Mouse (Mus musculus): ENCODE results near the gene Gne. TPM values are rescaled to one million over a fixed set of nuclear protein-coding genes. Genes with fewer than 3 reads are reported as not detected.

The Gne gene
- total RNA-seq, 2 experiments from 2014 or later, result 8.1 to 11.8 TPM

DNA sequence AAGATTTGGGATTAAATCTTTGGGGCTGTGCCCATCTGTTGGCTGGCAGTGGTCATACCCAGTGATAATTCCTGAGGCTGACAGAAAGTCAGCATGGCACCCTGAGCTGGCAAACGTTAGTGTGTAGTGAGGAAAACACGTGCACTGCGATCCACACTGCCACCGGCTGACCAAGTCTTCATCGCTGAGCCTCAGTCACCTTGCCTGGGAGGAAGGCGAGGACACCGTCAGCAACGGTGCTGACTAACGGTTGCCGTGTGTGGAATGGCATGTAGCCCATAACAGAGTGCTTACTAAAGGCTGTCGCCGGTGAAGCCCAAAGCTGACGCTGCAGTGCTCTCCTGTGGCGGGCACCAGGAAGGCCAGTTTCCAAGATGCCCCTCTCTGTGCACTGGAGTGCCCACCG lies 54.3 kb downstream of the Gne start:
- intact Hi-C loops (cut with DNase I), result no loop called here
- DNase-seq, result peak; percentile 22 to 43

DNA sequence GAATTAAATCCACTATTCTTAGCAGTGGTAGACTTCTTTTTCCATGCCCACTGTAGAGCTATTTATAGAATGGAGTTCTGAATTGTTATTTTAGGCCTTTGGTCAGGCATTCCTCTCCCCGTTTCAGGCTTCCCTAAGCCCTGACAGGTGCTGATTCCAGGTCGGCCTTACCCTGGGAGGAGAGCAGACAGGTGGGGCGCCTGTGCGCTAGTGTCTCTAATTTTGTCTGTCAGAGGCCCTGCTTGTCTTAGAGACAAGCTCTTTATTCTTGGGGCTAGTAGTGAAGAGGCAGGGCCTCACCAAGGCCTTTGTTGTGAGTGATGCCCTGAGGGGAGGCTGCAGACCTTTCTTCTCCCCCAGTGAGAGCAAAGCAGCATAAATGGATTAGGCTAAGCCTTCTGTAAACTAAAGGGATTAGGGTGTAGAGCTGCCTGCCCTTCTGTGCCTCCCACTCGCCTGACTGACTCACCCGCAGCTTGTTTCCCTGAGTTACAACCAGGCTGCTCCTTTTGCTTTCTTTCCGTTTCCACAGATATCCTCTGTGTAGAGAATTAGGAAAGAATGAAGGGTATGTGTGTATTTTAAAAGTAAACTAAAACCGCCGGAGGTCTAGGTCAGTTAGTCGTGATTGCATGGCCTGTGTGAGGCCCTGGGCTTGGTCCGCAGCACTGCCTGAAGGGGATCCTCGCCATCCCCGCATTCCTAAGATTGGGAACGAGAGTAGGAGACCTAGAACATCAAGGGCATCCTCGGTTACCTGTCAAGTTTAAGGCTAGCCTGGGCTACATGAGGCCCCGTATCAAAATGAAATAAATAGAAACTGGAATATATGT lies 55.5 kb downstream of the Gne start:
- DNase-seq, result no peak
- intact Hi-C loops (cut with DNase I), result no loop called here

DNA sequence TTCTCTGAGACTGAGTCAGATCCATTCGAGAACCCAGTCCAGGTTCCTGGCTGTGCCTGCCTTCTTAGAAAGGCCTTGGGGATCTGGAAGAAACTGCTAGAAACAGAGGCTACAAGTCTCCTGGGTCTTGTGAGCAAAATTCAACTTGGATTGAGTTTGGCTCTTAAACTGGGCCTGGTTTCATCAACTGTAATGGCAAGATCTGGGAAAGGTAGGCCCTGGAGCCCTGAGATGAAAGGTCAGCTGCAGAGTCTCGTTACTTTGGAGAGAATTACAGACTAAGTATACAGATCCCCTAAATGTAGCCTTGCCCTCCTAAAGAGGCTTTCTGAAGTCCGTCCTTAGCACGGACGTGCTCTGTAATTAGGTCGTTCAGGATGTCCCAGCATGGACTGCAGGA lies 58.4 kb downstream of the Gne start:
- intact Hi-C loops (cut with DNase I), result no loop called here
- DNase-seq, result no peak

DNA sequence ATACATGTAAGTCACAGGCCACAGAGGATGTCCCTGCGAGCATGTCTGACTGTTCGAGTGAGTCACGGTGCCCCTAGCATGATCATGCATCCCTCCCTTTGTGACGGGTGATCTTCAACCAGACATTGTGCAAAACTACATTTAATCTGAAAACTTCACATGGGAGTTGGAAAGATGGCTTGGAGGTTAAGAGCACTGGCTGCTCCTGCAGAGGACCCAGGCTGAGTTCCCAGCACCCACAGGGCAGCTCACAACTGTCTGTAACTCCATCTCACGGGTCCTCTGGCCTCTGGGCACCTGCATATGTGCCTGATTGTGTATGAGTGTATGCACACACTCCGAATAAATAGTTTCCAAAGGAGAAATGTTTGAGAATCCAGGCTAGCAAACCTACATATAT lies 59.7 kb downstream of the Gne start:
- intact Hi-C loops (cut with DNase I), result no loop called here
- DNase-seq, result no peak

DNA sequence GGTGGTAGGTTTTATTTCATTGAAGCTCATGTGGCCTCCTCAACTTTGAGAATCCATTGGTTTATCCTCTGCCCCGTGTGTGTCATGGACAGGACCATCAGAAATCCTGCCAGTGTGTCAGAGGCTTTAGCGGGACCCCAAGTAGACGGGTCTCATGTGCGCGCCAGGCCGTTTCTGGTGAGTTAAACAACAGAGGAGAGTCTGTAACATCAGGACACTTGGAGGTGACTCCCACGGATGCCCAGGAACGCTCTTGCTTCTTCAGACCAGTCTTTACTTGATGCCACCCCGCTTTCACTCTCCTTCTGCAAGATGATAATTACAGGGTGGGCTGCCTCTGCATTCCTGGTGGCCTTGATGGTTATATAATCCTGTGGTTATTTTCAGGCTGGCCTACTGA lies 60.3 kb downstream of the Gne start:
- intact Hi-C loops (cut with DNase I), result no loop called here

DNA sequence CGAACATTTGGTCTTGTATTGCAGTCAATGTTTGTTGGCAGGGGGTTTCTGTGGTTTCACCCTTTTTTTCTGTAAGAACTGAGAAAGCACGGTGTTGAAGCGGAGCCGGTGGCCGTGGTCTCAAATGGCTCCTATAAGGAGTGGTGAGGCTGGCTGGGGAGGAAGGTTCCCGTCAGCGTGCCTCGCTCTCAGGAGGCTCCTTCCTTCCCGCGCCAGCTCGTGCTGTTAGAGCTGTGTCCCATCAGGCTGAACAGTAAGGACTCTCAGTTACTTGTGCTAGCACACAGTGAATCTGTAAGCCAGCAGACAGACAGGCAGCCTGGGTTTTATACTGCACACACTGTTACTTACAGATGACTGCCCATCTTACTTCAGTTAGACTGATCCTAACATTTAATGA lies 61.2 kb downstream of the Gne start:
- no peak for DNase-seq
- intact Hi-C loops (cut with DNase I), result no loop called here

More for the DNA sequence above, 60.3 kb downstream of the Gne start:
- no peak for DNase-seq

DNA sequence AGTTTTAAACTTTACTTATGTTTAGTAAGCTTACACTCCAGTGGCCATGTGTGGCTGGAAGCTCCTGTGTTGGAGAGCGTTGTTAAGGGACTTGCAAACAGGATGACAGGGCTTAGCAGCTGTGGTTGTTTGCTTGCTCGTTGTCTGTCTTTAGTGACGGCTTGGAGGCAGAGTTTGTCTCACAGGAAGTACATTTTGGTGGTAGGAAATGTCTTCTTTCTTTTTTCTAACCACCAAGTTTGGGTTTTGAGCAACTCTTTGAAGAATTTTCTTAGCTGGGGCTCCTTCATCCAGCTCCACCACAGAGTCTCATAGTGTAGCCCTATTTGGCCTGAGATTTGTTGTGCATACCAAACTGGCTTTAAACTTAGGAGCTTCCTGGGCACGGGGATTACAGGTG lies 61.7 kb downstream of the Gne start:
- no peak for DNase-seq
- intact Hi-C loops (cut with DNase I), result no loop called here

DNA sequence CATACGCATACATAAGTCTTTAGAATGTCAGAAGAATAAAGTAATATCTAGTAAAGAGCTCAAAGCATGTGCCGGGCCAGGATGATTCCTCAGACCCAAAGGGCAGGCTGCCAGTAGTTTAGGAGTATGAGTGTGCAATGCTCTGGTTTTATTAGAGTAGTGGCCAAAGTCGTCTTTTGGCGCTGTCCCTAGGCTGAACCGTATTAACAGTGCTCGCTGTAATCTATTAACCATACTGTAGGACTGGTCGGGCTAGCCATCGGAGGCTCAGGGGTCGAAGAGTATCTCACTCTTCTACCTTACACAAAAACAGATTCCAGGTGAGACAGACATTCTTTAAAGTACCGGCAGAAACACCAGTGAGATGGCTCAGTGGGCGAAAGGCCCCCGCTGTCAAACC lies 67.2 kb downstream of the Gne start:
- intact Hi-C loops (cut with DNase I), result no loop called here

DNA sequence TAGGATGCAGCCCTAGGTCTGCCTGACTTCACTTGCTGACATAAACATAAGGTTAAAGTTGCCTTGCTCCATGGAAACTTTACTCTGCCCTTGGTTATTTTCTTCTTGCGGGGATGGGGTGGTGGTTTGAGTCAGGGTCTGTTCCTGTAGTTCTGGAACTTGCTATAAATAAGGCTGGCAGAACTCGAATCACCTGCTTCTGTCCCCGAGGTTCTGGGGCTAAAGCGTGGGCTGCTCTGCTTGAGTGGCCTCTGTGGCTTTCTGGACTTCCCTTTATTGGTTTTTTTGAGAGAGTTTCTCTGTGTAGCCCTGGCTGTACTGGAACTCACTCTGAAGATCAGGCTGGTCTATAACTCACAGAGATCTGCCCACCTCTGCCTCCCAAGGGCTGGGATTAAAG lies 67.9 kb downstream of the Gne start:
- intact Hi-C loops (cut with DNase I), result no loop called here

More for the DNA sequence above, 67.2 kb downstream of the Gne start:
- DNase-seq, result no peak

DNA sequence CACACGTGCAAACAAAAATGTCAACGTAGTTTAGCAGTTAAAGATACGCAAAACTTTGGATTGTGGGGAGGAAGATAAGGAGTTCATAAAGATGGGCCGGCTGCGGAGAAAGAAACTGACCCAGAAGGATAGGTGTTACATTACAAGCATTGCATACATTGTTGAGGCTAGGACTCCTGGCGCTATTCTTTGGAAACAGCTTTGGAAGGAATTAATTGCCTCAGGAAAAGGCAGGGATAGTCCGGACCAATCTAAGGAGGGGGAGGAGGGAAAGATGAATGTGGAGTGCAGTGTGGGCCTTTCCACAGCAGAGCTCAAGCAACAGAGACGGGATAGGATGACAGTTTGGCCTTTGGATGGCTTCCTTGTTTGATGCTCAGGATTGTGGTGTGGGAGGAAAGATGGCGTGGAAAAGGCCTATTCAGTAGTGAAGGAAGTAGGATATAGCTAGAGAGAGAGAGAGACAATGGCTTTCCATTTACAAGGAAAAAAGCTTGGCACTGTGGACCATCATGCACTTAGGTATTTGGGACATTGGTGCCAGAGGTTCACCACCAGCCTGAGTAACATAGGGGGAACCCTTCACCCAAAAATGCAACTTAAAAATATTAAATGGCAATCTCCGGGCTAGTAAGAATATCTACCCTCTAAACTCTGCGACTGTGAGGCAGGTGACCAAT lies 70.4 kb downstream of the Gne start:
- intact Hi-C loops (cut with DNase I), result no loop called here
- no peak for DNase-seq

More for the DNA sequence above, 67.9 kb downstream of the Gne start:
- DNase-seq, result no peak

DNA sequence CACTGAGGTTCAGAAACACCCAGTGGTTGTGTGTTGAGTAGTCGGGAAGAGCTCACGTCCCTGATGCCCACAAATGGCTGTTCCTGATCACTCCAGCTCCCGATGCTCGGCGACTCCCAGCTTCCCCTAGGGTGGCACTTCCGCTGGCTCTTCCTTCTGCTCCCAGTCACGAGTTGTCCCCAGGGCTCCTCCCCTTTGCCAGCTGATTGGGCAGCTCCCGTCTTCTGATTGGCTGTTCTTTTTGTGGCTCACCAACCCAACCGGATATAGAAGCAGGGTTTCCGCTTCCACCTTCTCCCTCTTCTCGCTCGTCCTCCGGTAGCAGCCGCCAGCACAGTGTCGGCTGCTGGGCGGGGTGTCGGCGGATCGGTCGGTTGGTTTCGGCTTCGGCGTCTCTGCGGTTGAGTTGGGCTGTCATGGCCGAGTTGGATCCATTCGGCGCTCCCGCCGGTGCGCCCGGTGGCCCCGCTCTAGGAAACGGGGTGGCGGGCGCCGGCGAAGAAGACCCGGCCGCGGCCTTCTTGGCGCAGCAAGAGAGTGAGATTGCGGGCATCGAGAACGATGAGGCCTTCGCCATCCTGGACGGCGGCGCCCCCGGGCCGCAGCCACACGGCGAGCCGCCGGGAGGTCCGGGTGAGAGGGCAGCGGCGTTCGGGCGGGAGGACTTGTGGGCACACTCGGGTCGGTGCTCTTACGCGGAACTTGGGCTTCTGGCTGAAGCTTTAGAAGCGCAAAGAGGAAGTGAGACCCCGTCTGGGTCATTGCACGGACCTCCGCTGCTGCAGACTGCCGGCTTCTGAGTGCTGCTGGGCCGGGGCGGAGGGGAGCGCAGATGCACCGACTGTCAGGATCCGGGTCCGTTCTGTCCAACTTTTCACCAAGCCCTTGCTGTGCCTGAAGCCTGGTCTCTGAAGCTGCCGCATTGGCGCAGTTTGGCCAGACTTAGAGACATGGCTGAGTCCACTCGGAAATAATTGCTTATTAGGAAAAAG lies 71.3 kb downstream of the Gne start:
- intact Hi-C loops (cut with DNase I), result no loop called here
- DNase-seq, result peak; percentile 80 to 90

DNA sequence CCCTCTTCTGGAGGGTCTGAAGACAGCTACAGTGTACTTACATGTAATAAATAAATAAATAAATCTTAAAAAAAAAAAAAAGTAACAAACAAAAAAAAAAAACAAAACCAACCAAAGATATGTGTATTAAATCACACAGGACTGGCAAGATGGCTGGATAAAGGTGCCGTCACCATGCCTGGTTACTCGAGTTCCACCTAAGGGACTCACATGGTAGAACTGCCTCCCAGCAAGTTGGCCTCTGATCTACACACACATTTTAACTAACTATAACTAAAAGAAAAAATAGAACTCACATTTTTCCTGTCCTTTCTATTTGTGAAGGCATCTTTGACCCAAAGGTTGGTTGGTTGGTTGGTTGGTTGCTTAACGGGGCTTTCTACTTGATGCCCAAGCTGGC lies 72.2 kb downstream of the Gne start:
- DNase-seq, result no peak
- intact Hi-C loops (cut with DNase I), result no loop called here

DNA sequence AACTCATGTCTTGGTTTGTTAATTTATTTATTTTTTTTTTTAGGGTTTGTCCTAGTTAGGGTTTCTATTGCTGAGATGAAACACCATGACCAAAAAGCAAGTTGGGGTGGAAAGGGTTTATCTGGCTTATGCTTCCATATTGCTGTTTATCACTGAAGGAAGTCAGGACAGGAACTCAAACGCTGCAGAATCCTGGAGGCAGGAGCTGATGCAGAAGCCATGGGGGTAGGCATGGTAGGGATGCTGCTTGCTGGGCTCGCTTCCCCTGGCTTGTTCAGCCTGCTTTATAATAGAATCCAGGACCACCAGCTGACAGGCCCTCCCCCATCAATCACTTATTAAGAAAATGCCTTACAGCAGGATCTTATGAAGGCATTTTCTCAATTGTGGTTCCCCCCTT lies 73.1 kb downstream of the Gne start:
- intact Hi-C loops (cut with DNase I), result no loop called here
- no peak for DNase-seq

DNA sequence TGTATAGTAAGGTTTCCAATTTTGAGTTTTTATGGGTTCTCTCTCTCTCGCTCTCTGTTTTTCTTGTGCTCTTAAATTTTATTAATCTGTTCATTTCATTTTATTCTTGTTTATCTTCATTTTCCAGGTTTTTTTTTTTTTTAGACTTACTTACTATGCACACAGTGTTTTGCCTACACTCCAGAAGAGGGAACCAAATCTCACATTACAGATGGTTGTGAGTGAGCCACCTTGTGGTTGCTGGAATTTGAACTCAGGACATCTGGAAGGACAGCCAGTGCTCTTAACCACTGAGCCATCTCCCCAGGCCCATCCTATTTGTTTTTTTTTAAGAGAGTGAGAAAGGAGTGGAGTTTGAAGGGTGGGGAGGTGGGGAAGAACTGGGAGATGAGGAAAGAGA lies 73.8 kb downstream of the Gne start:
- no peak for DNase-seq
- intact Hi-C loops (cut with DNase I), result no loop called here

DNA sequence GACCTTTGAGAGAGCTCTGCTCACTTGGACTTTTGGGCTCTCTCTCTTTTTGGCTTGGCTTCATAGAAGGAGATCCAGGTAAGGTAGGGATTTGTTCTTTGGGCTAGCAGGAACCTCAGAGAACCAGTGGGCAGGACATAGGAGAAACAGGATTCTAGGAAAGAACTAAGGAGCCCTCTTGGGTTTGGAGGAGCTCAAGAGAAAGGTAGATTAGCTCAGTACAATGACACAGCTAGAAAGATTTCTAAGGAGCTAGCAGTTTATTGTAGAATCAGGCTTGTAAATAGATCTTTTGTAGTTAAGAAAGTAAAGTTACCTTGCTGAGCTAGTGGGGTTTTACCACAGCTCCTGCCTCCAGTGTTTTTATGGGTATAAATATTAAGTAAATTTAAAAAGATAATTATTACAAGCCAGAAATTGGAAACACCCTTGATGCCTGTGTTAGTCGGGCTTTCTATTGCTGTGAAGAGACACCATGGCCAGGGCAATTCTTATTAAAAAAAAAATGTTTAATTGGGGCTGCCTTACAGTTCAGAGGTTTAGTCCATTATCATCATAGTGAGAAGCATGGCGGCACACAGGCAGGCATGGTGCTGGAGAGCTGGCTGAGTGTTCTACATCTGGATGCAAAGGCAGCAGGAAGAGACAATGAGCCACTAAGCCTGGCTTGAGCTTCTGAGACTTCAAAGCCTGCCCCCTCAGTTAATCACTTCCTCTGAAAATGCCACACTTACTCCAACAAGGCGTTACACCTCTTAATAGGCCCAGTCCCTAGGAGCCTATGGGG lies 79.2 kb downstream of the Gne start:
- intact Hi-C loops (cut with DNase I), result no loop called here
- DNase-seq, result no peak

DNA sequence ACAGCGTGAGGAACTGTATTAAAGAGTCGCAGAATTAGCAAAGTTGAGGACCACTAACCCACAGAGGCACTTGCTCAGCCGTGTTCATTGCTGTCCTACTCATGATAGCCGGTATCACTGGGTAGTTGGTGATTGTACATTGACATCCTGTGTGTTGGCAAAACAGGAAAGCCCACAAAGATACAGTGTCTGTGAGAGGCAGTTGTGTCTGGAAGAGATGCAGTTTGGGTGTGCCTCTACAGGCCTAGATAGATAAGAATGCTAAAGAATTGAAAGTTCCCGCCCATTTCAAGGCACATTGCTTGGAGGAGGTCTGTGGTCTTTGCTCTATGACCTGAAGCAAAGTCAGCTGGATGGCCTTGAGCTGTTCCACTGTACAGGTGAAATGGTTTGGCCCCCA lies 79.9 kb downstream of the Gne start, which contains the start of gene Clta:
TSS of gene Clta (plus strand) at position 327 of the 400 bp plus-strand sequence.
- DNase-seq, result no peak
- intact Hi-C loops (cut with DNase I), result no loop called here

DNA sequence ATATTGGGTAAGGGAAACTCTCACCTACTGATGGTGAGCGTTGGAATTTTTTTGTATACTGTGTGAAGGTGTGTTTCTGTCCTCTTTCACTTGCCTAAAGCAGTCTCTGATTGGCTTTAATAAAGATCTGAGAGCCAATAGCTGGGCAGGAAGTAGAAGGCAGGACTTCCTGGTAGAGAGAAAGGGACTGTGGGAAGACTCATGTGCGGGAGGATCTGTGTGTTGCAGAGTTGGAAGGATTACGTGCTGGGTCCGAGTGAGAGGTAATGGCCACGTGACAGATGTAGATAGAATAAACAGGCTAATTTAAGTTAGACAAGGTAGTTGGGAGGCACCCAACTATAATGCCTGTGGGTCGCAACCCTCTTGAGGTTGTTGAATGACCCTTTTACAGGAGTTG lies 80.4 kb downstream of the Gne start:
- DNase-seq, result no peak
- intact Hi-C loops (cut with DNase I), result no loop called here

DNA sequence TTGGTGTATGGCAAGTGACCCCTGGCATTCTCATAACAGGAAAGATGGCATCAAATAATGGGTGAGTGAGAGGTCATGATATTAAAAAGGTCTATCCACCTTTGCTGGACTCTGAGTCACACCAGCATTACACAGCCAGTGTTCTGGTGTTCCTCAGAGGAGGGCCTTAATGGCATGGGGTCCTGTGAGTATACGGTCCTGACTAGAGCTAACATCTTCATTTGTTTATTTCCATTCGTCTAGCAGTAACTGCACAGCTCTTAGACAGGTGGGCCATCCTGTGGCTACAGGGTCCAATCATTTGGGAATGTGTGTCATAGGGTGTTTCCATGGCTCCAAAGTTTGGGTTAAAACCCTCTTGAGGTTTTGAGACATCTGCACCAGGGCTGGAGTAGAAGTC lies 89.6 kb downstream of the Gne start:
- intact Hi-C loops (cut with DNase I), result no loop called here
- DNase-seq, result no peak

DNA sequence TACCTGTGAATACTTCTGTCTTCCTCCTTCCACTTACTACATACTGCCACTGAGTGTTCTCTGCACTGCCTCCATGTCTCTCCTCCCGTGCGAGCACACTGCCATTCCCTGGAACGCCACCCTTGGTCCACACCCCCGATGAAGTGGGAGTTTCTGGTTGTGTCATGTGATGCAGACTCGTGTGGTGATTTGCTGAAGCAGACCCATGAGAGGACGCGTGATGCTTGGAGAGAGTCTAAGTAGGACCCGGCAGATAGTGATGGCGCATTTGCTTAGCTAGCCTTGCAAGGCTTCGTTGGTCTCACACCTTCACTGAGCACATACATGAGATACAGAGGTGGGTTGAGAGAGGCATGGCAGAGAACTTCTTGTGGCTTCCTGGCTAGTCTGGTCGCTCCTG lies 90.9 kb downstream of the Gne start:
- no peak for DNase-seq
- intact Hi-C loops (cut with DNase I), result no loop called here

DNA sequence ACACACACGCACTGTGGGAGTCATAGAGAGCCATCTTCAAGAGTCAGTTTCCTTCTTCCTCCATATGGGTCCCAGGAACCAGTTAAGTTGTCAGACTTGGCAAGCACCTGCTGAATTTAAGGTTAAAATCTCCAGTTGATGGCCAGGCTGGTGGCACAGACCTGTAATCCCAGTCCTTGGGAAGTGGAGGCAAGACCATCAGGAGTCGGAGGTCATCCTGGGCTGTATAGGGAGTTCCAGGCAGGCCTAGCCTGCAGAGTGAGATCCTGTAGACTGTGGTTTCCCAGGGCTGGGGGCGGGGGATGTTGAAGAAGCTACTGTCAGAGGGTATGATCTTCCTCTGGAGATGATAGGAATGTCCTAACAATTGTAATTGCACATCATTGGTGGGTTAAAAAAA lies 95.0 kb downstream of the Gne start:
- DNase-seq, result no peak
- intact Hi-C loops (cut with DNase I), result no loop called here
